Mouse (Mus musculus) left cerebral cortex, adult 9 months (tissue): Measurements from ENCODE around the gene Ccdc194.

Source experiments
- DNase-seq, 2 experiments: peaks; one replicate each; pipeline ENCODE4 v3.0.0; 2022; ENCODE audit warnings: low spot score in 2 of 2

Ccdc194 gene

DNA sequence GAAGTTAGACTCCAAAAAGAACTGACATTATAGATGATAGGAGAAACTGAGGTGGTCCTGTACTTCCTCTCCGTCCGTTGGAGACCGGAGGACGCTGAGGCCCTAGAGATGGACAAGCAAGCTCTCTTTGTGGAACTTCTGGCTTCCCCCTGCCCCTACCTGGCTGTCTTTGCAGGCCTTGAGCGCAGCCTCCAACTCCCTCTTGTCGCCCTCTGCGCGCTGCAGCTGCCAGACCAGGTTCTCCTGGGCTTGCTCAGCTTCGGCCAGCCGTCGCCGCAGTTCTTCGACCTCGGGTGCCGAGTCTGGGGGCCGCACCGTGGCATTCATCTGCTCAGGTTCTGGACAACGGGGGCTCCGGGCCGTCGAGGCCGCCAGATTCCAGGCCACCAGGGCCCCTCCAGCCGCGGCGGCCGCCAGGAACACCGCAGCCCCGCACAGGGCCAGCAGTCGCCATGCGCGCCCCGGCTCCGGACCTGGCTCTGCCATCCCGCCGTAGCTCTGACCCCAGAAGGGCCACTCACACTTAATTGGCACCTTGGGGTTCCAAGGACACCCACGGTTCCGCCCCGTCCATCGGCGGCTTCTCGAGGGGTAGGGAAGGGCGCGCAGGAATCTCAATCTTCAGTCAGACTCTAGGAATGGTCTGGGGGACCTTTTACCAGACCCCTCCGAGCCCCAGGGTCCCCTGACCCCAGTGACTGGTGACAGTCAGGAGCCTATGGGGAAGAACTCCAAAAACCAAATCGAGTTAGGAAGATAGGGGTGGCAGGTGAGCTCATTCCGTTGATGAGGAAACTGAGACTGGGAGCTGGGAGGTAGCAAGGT lies at the start of gene Ccdc194:
TSS of gene Ccdc194 (minus strand) at position 486 of the 825 bp plus-strand sequence.
- DNase-seq, result no peak

DNA sequence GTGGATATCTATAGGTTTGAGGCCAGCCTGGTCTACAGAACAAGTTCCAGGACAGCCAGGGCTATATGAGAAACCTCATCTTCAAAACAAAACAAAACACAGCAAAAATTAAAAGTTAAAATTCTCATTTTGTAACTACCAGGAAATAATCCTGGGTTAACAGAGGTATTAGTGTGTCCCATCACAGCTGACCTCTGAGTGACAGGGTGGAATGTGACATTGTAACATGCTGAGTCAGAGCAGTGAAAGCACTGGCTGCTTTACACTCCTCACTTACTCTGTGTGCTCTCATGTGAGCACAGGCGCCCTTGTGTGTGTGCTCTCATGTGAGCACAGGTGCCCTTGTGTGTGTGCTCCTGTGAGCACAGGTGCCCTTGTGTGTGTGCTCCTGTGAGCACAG lies 49.5 kb upstream of the Ccdc194 start:
- no peak for DNase-seq

DNA sequence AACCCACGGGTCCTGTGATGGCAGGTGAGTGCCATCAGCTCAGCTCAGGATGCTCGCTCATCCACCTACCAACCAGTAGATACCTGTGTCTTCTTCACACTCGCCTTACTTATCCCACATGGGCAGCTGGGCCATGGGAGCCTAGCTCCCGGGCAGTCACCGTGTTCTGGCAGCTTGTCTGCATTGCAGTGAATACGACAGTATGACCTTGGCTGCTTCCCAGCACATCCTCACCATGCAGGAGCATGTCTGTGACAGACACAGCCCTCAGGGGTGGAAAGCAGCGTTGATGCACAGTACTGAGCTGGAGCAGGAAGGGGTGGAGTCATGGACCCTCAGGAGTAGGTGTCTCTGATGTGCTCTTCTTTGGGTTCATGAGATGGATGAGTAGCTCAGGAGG lies 48.9 kb upstream of the Ccdc194 start:
- DNase-seq, result no peak

DNA sequence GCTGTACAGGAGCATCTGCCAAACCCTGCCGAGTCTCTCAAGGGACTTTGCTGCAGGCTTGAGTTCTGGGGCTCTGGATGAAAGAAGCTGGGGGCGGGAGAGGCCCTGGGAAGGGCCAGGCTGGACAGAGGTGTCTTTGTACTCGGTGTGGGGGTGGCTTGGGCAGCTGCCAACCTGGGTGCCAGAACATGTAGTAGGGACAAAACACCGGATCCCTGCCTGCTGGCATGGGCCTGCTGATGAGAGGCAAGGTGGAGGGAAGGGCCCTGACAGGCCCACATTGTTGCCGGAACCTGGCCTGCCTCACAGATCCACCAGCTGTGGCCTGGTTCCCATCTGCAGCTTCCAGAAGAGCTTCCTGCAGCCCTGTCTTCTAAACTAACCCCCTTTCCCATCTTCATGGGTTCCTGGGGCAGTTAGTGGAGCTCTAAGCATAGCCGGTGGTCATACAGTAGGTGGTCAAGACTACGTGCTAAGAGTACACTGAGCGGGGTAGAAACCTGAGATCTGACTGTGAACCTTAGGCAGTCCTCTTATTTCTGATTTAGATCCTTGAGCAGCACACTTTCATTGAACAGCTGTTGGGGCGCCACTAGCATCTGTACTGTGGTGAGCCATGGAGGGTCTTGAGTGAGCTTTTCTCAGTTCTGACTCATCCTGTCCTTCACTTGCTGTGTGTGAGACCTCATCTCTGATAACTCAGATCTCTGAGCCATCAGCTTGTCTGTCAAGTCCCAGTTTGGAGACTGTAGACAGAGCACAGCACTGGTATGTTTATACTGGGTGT lies 47.5 kb upstream of the Ccdc194 start:
- peak; percentile 68 to 90 for DNase-seq

DNA sequence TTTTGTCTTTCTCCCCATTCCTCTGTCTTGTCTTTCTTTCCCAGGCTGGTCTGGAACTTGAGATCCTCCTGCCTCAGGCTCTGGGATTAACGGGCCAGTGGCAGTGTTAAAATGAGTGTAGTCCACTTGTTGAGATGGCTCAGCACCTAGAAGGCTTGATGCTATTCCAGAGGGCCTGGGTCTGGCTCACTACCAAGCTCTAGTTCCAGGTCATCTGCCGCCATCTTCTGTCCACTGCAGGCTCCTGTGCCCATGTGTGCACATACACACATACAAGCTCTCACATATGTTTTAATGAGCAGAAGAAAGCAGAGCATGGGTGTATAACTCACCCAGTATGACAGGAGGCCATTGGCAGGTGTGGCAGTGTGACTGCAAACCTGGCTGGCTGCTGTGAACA lies 46.6 kb upstream of the Ccdc194 start:
- no peak for DNase-seq

DNA sequence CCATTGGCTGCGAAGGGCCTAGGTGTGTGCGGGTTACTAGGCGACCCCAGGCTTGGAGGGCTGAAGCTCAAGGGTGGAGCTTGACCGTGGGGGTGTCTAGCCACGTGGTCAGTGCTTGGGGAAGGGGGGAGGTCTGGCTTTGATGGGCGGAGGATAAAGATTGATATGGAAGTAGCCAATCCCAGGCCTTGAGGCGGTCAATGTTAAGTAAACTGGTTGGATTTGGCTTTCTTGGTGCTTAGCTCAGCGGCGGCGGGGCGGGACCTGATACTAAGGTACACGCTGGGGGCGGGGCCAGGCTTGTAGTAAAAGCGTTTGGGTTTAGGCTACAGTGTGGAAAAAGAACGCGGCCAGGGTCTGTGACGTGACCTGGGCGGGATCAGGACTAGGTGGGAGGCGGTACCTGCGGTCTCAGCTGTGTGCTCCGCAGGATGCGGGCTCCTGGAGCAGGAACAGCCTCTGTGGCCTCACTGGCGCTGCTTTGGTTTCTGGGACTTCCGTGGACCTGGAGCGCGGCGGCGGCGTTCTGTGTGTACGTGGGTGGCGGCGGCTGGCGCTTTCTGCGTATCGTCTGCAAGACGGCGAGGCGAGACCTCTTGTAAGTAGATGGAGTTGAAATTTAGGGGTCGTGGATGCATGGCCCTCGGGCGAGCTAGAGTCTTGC lies 44.9 kb upstream of the Ccdc194 start:
- peak; percentile 97 to 98 for DNase-seq

DNA sequence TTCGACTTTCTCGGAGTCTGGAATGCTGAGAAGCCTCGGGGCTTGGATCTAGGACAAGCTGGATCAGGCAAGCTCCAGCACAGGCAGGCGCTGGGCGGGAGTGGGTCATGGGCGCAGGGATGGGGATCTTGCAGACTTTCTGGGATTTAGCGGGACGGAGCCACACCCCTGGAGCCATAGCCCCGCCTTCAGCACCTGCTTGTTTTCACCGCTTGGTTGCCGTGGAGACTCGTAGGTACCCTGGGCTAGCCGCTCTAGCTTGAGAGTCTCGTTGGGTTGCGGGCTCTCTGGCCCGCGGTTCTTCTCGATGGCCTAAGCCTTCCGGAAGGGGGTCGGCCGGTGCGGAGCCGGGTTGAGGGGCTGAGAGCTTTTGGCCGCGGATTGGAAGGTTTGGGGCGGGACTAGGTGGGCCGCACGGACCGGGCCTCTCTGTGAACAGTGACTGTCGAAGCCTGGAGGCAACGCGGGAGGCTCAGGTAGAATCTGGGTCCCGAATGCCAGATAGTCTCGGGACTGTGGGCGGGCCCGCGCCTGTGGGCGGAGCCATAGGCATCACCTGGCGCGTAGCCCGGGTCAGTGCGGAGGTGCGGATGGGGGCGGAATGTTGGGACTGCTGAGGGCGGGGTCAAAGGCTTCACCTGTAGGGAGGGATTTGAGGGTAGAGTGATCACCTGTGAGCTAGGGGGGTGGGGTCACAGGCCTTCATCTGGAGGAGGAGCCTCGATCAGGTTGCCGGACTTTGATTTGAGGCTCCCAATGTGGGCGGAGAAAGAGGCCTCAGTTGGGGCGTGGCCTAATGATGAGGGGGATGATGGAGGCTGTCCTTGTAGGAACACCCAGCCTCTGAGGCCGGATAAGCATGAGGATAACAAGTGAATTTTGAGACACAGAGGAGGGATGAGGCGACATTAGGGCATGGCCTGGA lies 44.1 kb upstream of the Ccdc194 start:
- DNase-seq, result peak; percentile 92 to 96

DNA sequence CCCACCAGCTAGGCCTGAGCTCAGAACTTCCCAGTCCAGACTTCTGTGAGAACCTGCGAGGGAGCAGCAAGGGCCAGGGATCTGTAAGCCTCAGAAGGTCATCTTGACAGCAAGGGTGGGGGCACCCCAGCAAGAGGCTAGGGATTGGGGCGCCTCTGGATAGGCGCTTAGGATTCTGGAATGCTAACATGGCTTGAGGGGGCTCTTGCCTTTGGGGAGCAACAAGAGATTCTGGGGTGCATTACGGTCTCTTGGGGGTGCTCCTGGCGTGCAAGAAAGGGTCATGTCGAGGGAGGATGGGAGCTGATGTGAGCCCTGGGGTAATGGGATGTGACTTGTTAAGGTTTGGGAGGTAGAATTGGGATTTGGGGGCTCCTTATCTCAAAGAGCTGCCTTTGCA lies 43.4 kb upstream of the Ccdc194 start:
- no peak for DNase-seq

DNA sequence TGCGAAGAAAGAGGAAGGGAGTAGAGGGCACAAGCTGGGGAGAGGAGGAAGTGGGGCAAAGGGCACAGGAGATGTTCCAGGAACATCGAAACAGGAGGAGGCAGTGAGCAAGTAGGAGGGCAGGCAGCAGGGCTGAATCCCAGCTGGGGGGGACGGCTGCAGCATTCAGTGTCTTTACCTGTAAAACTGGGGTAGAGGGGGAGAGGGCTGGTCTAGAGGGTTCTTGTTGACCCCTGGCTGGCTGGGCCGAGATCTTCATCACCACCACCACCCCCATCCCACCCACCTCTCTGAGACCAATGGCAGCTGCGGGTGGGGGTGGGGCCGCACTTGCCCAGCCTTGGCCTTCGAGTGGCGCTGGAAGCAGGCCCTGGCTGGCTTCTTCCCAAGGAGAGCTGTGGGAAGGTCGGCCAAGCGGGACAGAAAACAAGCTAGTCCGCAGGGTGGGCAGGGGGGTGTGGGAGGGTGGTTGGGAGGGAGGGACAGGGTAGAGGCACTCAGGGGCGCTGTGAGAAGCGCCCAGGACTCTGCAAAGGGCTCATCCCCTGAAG lies 43.0 kb upstream of the Ccdc194 start, which contains the start of gene Slc27a1:
TSS of gene Slc27a1 (plus strand) at position 496 of the 551 bp plus-strand sequence.
- peak in 1 of 2 experiments; percentile 64 for DNase-seq

DNA sequence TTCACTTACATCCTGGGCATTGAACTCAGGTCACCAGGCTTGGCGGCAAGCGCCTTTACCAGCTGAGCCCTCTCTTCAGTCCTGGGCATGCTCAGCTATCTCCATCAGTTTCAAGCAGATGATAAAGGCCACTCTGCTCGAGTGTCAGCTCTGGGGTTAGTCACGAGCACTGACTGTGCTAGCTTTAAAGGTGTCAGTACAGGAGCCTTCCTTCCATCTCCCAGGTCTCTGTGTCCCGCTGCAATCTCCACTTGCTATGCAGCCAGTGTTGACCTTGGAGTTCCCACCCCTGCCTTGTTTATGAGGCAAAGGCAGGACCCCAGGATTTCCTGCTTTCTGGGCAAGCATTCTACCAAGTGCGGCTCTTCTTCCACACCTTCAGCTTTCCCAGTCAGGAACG lies 42.1 kb upstream of the Ccdc194 start:
- no peak for DNase-seq

DNA sequence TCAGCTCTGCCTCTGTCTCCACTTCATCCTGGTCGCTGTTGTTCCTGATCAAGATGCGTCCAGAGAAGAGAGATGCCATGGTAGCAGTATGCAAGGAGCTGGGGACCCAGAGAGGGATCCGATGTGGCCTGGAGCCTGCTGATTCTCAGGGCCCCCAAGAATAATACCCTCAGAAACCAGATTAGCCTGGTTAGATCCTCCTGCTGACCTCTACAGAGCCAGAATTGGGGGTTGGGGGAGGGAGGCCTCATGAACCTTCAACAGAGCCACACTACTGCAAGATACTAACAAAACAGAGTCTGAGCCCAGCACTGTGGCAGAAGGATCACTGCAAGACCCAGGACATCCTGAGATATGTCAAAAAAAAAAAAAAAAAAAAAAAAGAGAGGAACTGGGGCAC lies 41.0 kb upstream of the Ccdc194 start, which contains the start of gene Nxnl1:
TSS of gene Nxnl1 (minus strand) at position 101 of the 400 bp plus-strand sequence.
- DNase-seq, result no peak

DNA sequence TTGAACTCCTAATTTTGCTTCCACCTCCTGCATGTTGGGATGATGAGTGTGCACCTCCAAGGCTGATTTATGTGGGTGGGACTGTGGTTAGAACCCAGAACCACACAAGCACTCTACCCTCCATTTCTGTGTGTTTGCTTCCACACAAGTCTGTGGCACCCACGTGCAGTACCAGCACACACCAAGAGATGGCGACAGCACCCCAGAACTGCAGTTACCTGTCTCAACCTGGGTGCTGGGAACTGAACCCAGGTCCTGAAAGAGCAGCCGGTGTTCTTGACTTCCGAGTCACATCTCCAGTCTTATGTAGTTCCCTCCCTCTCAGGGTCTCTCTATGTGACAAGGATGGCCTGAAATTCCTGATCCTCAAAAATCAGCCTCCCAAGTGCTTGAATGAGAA lies 38.5 kb upstream of the Ccdc194 start:
- DNase-seq, result no peak

DNA sequence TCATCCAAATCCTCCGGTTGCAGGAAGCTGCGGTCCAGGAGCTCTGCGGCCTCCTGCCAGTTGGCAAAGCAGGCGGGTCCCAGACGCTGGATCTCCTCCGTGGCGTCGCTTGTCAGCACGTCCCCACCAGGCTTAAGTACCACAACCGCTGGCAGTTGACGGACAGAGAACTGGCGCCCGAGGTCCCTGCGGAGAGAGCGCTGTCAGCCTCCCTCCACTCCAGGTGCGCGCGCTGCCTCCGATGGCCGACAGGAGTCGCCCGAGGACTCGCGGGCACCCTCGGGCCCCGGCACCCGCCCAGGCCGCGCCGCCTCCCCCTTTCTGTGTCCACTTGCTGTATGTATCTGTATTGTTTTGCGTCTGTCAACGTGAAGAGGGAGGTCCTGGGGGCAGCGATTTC lies 37.2 kb upstream of the Ccdc194 start:
- peak in 1 of 2 experiments; percentile 71 for DNase-seq

DNA sequence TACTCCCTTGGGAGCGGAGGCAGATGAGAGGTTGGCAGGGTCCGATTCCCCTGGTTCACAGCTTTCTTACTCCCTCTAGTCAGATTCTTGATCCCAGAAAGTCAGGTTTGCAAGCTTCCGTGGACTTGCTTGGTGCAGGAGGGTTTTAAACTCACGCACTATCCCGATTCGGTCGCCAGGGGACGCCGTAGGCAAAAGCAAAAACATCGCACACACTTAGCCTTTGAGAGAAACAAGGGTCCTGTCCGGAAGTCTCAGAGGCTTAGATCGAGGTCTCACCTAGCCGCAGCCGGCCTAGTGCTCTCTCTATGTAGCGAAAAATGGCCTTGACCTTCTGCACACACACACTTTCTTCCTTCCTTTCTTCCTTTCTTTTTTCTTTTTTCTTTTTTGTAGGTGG lies 35.9 kb upstream of the Ccdc194 start:
- DNase-seq, result no peak

DNA sequence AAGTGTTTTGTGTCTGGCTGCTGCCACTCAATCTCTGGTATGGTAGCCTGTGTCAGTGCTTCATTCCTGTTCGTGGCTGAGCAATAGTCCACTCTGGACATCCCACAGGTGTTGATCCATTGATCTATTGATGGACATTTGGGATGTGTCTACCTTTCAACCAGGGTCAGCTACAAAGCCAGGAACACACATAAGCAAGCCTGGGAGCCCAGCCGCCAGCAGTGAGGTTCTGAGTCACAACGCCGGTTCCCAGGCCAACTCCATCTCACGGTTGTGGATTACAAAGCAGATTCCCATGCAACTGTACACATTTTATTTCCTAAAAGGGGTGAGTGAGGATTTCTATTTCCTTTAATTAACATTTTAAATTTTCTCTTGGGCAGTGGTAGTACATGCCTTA lies 35.3 kb upstream of the Ccdc194 start:
- no peak for DNase-seq

DNA sequence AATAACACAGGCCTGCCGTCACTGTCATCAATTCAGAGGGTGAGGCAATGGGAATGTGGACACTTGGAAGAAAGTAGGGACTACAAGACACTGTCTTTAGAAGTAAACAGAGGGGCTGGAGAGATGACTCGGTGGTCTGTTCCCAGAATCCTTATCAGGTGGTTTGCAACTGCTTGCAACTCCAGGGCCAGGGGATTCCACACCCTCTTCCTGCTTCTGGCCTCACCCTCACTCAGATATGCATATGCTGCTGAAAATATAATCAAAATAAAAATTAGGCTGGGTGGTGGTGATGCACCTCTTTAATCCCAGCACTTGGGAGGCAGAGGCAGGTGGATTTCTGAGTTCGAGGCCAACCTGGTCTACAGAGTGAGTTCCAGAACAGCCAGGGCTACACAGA lies 34.6 kb upstream of the Ccdc194 start:
- no peak for DNase-seq

DNA sequence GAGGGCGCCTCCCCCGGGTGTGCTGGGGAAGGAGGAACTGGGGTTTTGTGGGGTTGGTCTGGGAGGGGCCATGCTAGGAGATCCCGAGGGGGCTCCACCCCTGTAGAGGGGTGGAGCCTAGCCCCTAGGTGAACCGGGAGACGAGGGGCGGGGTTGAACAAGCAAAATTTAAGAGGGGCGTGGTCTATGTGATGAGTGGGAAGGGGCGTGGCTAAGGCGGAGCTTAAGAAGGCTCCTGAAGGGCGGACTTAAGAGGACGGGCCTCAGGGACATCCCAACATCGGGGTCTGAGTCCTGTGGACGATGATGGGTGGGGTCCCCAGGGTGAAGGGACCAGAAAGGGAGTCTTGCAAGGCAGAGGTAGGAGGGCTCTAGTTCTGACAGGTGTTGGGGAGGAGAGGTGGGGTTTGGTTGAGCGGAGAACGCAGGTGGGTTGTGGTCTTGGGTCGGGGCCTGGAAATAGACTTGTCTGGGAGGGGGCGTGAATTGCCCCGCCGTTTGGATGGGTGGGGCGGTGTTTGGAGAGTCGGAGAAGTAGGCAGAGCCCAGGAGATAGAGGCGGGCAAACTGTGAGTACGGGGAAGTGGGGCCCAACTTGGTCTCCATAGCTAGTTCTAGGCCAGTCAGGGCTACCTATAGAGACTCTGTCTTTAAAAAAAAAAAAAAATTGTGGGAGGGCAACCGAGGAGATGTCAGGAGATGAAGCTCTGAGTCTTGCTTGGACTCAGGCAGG lies 33.6 kb upstream of the Ccdc194 start:
- DNase-seq, result no peak

DNA sequence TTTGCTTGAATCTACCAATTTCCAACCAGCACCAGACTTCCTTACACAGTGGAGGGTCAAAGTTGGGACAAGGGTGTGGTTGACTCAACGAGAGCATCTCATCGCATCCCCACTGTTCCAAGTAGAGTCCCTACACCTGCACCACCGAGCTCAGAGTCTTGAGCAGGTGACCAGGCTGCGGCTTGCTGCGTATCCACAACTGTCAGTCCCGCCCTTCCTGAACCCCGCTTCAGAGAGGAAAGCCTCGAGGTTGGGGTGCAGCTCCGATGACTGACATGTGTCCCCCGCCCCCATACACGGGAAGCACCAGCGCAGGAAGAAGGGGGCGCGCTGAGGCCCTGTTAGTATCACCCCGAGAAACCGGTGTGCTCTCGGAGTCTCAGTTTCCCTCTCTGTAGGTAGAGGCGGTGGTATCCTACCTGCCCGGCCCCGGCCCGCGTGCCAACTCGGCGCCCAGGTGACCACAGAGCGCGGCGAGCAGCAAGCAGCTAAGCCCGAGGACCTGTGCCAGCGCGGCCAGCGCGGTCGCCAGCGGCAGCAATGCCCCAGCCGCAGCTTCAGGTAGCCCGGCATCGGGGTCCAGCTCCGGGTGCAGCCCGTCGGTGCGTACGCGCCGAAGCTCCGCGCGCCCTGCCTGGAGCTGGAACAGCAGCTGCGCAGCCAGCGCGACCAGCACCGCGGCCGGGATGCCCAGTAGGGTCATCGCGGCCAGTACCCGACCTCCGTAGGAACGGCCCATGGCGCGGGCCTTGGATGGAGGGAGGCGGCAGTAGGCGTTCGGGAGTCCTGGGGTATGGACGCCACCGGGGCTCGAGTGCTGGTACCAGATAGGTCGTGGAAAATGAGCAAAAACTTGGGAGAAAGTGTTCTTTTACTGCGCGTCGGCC lies 32.8 kb upstream of the Ccdc194 start, which contains the start of gene Tmem221:
TSS of gene Tmem221 (minus strand) at position 801 of the 887 bp plus-strand sequence.
- no peak for DNase-seq

DNA sequence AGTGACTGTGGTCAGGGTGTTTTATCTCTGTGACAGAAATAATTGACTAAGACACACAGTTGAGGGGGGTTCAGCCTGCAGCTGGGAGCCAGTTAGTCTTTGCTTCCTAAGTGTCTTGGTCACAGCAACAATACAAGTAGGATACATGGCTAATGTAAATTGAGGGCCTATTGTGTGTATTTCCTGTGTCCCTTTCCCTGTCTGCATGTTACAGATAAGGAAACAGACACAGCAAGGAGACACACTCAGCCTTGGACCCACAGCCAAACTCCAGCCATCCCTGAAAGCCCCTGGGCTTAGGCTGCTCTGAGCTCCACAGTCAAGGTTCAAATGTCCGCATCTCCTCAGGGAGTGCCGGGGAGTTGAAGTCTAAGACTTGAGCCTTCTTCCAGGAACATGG lies 29.1 kb upstream of the Ccdc194 start:
- no peak for DNase-seq
